Mouse (Mus musculus): ENCODE data around the gene Sppl3. TPM values are rescaled to one million over a fixed set of nuclear protein-coding genes. Genes with fewer than 3 reads are reported as not detected.

Sppl3 gene
- polyA plus RNA-seq, 1 experiment from 2014 or later, result 16.6 TPM

DNA sequence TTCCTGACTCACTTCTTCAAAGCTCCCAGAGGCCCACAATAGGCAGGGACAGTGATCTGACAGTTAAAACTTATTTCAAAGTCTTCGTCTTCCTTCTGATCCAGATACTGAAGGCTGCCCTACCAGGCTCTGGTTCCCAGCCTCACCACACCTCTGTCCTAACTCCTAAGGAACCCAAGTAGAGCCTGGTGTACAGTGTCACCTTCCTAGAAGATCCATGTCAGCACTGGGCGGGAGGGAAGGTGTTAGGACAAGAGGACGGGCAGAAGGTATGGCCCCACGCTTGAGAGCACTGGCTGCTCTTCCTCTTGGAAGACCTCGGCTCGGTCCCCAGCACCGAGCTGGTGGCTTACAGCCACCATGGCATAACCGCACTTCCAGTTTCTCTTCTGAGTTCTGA lies 137.4 kb downstream of the Sppl3 start:
- TF ChIP-seq CTCF (IDR thresholded peaks at IDR 0.05), result no peak
- TF ChIP-seq EP300 (IDR thresholded peaks at IDR 0.05), result no peak
- Histone ChIP-seq H3K9ac (replicated peaks; ENCODE audit: low read depth) (no peak overlapping the region), H3K36me3 (ENCODE audit: insufficient read depth, low read length) (peaks cover 34% of the 10 kb centered on the region)

More for the DNA sequence above, 137.4 kb downstream of the Sppl3 start:
- Histone ChIP-seq H3K4me1 (ENCODE audit: insufficient read depth, low read depth, low read length) (no peaks in the 10 kb centered on the region), H3K27me3 (replicated peaks; ENCODE audit: insufficient read depth, low read length) (no peaks in the 10 kb centered on the region), H3K27ac (ENCODE audit: low read length) (no peak overlapping the region), H3K9me3 (ENCODE audit: low read length) (no peaks in the 10 kb centered on the region), H3K4me3 (ENCODE audit: low read depth, low read length) (no peak overlapping the region), H3K4me2 (replicated peaks; ENCODE audit: low read depth, low read length) (no peak overlapping the region)
- ATAC-seq, result no peak
- DNase-seq (ENCODE audit: low spot score), result no peak
- WGBS, result 95% methylated on average over 8 of the region's 8 CpGs

Other genes with a start within 250 kb of the Sppl3 start
- gene Ankrd13a, start 236.5 kb upstream of the Sppl3 start, polyA plus RNA-seq (2015; fragmentation: Nextera tagmentation; extraction: Ambion mirVana), result 110 and 115 TPM in 2 replicates
- 36.5 and 39.1 TPM in 2 replicates for gene Git2, start 235.6 kb upstream of the Sppl3 start, polyA plus RNA-seq (2015; fragmentation: Nextera tagmentation; extraction: Ambion mirVana)
- 72.8 and 97.5 TPM in 2 replicates for gene 1500011B03Rik, start 187.7 kb upstream of the Sppl3 start, polyA plus RNA-seq (2015; fragmentation: Nextera tagmentation; extraction: Ambion mirVana)
- gene 4930519G04Rik, start 157.5 kb upstream of the Sppl3 start, polyA plus RNA-seq (2015; fragmentation: Nextera tagmentation; extraction: Ambion mirVana), result not detected in 2 replicates
- gene Gm9936, start 152.5 kb upstream of the Sppl3 start, polyA plus RNA-seq (2015; fragmentation: Nextera tagmentation; extraction: Ambion mirVana), result not detected in 2 replicates
- 15.7 and 17.3 TPM in 2 replicates for gene Oasl2, start 114.2 kb upstream of the Sppl3 start, polyA plus RNA-seq (2015; fragmentation: Nextera tagmentation; extraction: Ambion mirVana)
- 0.92 and 1.8 TPM in 2 replicates for gene Oasl1, start 87.9 kb upstream of the Sppl3 start, polyA plus RNA-seq (2015; fragmentation: Nextera tagmentation; extraction: Ambion mirVana)
- 41.0 and 41.4 TPM in 2 replicates for gene 2210016L21Rik, start 69.0 kb upstream of the Sppl3 start, polyA plus RNA-seq (2015; fragmentation: Nextera tagmentation; extraction: Ambion mirVana)
- not detected in 2 replicates for gene Hnf1a, start 40.0 kb upstream of the Sppl3 start, polyA plus RNA-seq (2015; fragmentation: Nextera tagmentation; extraction: Ambion mirVana)
- 32.4 and 32.5 TPM in 2 replicates for gene Gm10401, start 87.2 kb downstream of the Sppl3 start, polyA plus RNA-seq (2015; fragmentation: Nextera tagmentation; extraction: Ambion mirVana)
- gene Acads, start 108.2 kb downstream of the Sppl3 start, polyA plus RNA-seq (2015; fragmentation: Nextera tagmentation; extraction: Ambion mirVana), result 43.6 and 43.9 TPM in 2 replicates
- gene Unc119b, start 123.8 kb downstream of the Sppl3 start, polyA plus RNA-seq (2015; fragmentation: Nextera tagmentation; extraction: Ambion mirVana), result 21.8 and 24.8 TPM in 2 replicates
- 15.0 and 17.5 TPM in 2 replicates for gene Mlec, start 147.0 kb downstream of the Sppl3 start, polyA plus RNA-seq (2015; fragmentation: Nextera tagmentation; extraction: Ambion mirVana)
- 0.90 and 1.1 TPM in 2 replicates for gene Cabp1, start 183.2 kb downstream of the Sppl3 start, polyA plus RNA-seq (2015; fragmentation: Nextera tagmentation; extraction: Ambion mirVana)
- gene Pop5, start 224.7 kb downstream of the Sppl3 start, polyA plus RNA-seq (2015; fragmentation: Nextera tagmentation; extraction: Ambion mirVana), result 77.6 and 78.8 TPM in 2 replicates

All from lung, postnatal 0 days (tissue).